Mouse (Mus musculus) effector memory CD4-positive, alpha-beta T cell, adult 5 months (primary cell): ENCODE results near the gene Defb46. TPM values are rescaled to one million over a fixed set of nuclear protein-coding genes. Genes with fewer than 3 reads are reported as not detected.

Experiments
- polyA plus RNA-seq: library from polyadenylated mRNA; unstranded; fragments of 100-300 nt; shearing (Covaris generic); gene quantifications from one replicate; pipeline ENCODE4 v1.2.1, GENCODE M21; 2017

Gene Defb46
- not detected for polyA plus RNA-seq

GRCm38 (mm10) chr8:19239616-19240015, at the start of gene Defb46:
TSS of gene Defb46 (plus strand) at chr8:19239916.

GRCm38 (mm10) chr8:19225161-19225560, 14.6 kb upstream of the Defb46 start, which contains the start of gene Defb6:
TSS of gene Defb6 (plus strand) at chr8:19225478.

GRCm38 (mm10) chr8:19247280-19247679, 7.6 kb downstream of the Defb46 start, which contains the start of gene Defb5:
TSS of gene Defb5 (plus strand) at chr8:19247580.

Other genes starting within 250 kb of the Defb46 start
- gene Defb37, start 248.9 kb upstream of the Defb46 start, polyA plus RNA-seq = not detected
- gene Defb38, start 213.3 kb upstream of the Defb46 start, polyA plus RNA-seq = not detected
- not detected for gene Defb39, start 175.1 kb upstream of the Defb46 start, polyA plus RNA-seq
- gene Defb12, start 125.1 kb upstream of the Defb46 start, polyA plus RNA-seq = not detected
- gene Defb34, start 116.2 kb upstream of the Defb46 start, polyA plus RNA-seq = not detected
- not detected for gene Gm45826, start 99.1 kb upstream of the Defb46 start, polyA plus RNA-seq
- gene Defb14, start 45.6 kb upstream of the Defb46 start, polyA plus RNA-seq = not detected
- gene Defb4, start 41.2 kb upstream of the Defb46 start, polyA plus RNA-seq = not detected
- not detected for gene Defb6, start 14.4 kb upstream of the Defb46 start, polyA plus RNA-seq
- not detected for gene Defb5, start 7.7 kb downstream of the Defb46 start, polyA plus RNA-seq
- gene Defb3, start 53.4 kb downstream of the Defb46 start, polyA plus RNA-seq = not detected
- not detected for gene Defb8, start 207.7 kb downstream of the Defb46 start, polyA plus RNA-seq